Mouse (Mus musculus) hindlimb bud, embryonic 11.5 days (tissue): ENCODE data around the gene Gm17324.

Experiments
- DNase-seq: peaks from one replicate; pipeline ENCODE4 v3.0.0-alpha.2; 2012; ENCODE audit warnings: low read depth, low spot score; ENCODE audit errors: extremely low spot score

The Gm17324 gene

DNA sequence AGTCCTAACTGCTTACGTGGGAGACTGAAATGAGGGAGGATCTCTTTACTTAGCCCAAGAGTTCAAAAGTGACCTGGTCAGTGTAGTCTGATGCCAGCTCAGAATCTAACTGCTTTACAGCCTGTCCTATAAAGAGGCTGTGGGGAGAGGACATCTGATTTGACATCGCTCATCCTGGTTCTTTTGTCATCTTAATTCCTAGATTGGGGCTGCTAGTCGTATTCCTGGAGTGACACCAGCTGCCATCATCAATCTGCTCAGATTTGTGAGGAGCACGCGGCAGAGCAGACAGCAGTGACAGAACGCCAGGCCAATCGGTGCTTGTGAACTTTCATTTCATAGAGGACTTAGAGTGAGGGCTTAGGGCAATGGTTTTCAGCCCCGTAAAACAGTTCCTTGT, 25.0 kb upstream of the Gm17324 start:
- DNase-seq: no peak

DNA sequence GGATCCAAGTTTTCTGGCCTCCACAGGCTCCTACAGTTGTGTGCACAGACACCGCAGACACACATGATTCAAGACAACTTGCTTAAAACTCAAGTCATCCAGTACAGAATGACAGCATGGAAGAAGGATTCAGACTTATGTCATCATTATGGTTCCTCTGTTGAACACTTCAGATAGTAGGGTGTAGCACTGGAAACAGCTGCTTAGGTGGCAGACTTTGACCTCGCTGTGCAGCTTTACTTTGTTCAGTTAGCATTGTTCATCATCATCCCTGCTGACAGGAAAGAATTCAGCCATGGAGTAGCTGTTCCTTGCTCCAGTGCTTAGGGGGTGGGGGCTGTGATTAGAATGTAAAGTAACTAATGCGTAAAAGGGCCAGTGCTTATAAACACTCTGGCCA, 17.1 kb upstream of the Gm17324 start:
- no peak for DNase-seq

DNA sequence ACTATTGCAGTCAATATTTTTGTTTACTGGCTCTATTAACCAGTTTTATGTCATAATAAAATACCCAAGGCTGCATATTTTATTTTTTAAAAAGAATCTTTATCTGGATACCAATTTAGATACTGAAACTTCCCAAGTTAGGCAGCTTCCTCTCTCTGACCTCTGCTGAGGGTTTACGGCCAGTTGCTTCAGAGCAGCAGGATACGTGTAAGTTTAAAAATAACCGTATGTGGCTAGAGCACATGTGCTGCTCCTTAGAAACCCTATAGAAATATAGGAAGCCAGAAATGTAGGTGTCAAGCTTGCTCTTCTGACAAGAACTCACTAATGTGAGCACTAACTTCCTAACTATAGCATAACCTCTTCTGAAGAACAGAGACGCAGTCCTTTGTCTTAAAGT, 14.8 kb upstream of the Gm17324 start:
- DNase-seq: no peak

- DNase-seq: no peak
Observed at GRCm38 (mm10) chr9:78457026-78457425, 8.4 kb upstream of the Gm17324 start.

DNA sequence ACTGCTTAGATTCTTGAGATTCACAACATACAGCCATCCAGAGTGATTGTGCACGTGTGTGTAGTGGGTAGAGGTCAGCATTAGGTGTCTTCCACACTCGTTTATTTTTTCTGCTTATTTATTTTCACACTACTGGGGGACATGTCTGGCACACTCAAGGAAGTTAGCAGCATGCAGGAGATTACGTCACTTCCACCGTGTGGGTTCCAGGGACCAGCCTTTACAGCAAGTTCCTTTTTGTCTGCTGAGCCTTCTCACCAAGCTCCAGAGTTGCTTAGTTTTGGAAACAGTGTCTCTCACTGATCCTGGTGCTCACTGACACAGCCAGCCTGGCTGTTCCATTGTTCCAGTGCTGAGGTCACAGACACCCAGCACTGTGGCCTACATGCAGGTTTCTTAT, 2.8 kb upstream of the Gm17324 start:
- DNase-seq: no peak

DNA sequence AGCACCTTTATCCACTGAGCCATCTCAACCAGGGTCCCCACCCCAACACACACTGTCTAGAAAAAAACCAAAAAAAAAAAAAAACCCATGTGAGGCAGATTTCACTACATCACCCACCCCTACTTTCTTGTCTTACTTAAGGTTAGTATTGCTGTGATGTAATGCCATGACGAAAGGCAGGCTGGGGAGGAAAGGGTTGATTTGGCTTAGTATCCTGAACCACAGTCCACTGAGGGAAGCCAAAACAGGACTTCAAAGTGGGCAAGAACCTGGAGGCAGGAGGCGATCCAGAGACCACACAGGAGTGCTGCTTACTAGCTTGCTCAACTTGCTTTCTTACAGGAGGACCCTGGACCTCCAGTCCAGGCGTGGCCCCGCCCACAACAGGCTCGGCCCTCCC, 1.8 kb upstream of the Gm17324 start:
- DNase-seq: no peak

- no peak for DNase-seq
Observed at GRCm38 (mm10) chr9:78447606-78447972, 997 bp downstream of the Gm17324 start.

DNA sequence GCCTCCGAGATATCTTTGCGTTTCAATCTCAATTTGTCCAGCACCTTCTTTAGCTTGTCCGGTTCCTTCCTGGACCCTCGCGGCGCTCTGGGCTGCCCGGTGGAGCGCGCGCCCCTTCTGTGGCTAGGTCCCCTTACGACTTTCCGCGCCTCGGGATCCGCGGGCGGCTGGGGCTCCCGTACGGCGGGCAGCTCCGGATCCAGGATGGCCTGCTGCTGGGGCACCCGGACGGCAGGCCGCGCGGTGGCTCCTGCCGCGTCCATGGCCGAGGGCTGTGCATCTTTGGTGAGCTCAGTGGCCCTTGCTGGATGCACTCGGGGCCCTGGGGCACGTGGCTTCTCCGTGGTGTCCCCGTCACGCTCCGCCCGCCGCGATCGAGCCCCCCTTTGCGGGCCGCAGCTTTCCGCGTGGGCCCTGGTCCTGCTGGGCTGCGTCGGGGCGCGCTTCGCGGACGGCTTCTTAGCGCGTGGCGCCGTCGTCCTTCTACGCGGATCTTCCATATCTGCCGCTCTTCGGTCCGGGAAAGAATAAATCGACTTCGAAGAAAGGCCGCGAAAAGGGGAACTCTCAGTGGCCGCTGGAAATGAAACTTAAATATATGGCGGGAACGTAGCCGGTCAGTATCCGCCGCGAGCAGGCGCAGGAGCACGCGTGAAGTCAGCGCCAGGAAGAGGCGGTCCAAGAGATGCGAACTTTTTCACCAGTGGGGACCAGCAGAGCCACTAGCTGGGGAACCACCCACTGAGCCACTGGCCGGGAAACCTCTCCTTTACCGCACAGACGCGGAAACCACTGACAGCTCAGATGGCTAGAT, 5.8 kb downstream of the Gm17324 start, which contains the start of gene Cgas:
Cgas (minus strand) TSS at position 659 of the 814 bp plus-strand sequence.
- DNase-seq: no peak

- DNase-seq: no peak
Observed at GRCm38 (mm10) chr9:78442237-78442578, 6.4 kb downstream of the Gm17324 start.

GRCm38 (mm10) chr9:78439426-78439825, 9.2 kb downstream of the Gm17324 start:
- DNase-seq: no peak

GRCm38 (mm10) chr9:78432471-78432870, 16.1 kb downstream of the Gm17324 start:
- DNase-seq: no peak

DNA sequence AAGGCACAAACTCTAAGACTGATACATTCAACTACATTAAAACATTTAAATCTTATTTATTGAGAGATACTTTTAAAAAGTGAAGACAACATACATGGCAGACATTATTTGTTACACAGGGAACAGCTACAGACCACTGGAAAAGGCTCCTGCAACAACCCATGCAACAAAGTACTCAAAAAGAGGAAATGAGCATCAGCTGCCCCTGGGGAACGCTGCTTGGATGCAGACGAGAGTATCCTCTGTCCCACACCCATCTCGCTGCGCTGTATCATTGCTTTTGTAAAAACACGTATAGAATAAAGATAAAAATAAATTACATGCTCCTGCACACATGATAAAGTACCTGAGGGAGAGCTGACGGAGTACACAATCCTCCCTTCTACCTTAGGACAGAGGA, 18.1 kb downstream of the Gm17324 start:
- DNase-seq: no peak

DNA sequence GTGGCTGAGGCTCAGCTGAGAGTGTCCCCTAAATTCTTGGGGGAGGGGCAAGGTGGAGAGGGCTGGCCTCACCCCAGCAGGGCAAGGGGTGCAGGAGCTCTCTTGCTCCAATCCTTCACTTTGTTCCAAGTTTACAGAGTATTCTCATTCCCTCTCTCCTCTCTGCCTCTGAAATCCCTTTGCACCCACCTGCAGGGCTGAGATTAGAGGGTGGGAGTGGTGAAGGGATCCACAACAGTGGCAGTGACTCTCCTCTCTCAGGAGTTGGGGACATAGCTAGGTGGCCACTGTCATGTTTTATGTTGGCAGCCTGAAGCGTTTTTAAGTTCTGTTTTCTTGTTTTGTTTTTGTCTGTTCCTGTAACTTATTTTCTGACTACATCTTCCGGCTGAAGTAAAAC, 19.0 kb downstream of the Gm17324 start:
- no peak for DNase-seq

GRCm38 (mm10) chr9:78428870-78429432, 19.6 kb downstream of the Gm17324 start:
- DNase-seq: no peak

GRCm38 (mm10) chr9:78428185-78428584, 20.4 kb downstream of the Gm17324 start:
- no peak for DNase-seq

DNA sequence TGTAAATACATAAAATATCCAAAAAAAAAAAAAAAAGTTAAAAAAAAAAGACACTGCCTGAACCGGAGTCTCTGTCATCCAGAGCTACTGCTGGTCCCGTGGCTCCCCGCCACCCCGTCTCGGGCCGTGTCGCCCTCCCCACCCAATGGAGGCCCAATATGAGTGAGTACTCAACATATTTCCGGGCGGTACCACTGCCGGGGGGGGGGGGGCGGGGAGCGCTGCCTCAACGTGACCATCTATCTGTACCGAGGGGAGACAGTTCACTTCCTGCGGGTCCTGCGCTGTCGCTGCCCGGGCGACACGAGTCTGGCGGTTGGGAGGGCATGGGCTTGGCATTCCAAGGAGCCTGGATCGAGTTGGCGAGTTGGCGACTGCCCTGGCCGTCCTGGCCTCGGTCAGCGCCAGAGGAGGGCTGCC, 21.2 kb downstream of the Gm17324 start:
- no peak for DNase-seq

DNA sequence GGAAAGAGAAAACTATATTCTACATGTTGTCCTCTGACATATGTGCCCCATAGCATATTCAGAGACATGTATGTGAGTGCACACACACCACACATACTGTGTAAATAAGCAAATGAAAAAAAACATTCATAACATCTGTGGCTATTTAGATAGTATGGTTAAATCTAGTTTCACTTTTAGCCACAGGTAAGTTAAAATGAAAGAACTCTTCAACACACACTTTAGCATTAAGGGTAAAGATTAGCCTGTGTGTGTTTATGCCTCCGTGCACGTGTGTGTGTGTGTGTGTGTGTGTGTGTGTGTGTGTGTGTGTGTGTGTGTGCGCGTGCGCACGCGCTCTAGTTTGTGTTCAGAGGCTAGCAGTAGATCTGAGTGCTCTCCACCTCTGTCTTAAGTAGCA, 47.0 kb downstream of the Gm17324 start:
- no peak for DNase-seq

- no peak for DNase-seq
Observed at GRCm38 (mm10) chr9:78400570-78400969, 48.0 kb downstream of the Gm17324 start.
